Mouse (Mus musculus) stomach, postnatal 0 days (tissue): ENCODE measurements around the gene Psmd11. TPM values are rescaled to one million over a fixed set of nuclear protein-coding genes. Genes with fewer than 3 reads are reported as not detected.

Experiments used
- ATAC-seq: fragments of 200-750 bp; cut with Nextera tagmentation; 2 replicates; pipeline ENCODE4 v1.8.0; 2017; ENCODE audit not compliant: low FRiP score, low TSS enrichment
- DNase-seq: peaks from one replicate; pipeline ENCODE4 v3.0.0-alpha.2; 2016; ENCODE audit warnings: low spot score
- H3K27ac ChIP-seq: fragments of 300-500 bp; sonication (generic); replicated peaks from 2 replicates; pipeline ENCODE4 v1.5.1; 2014; ENCODE audit warnings: mild to moderate bottlenecking, control low read depth
- H3K27me3 ChIP-seq: fragments of 300-500 bp; sonication (generic); 2 replicates; pipeline ENCODE4 v1.6.1; 2014; ENCODE audit warnings: low read length; ENCODE audit not compliant: control insufficient read depth, insufficient read depth
- H3K36me3 ChIP-seq: fragments of 300-500 bp; sonication (generic); 2 replicates; pipeline ENCODE4 v1.6.1; 2014; ENCODE audit warnings: low read length, mixed read lengths; ENCODE audit not compliant: control insufficient read depth, insufficient read depth
- H3K4me1 ChIP-seq: fragments of 300-500 bp; sonication (generic); replicated peaks from 2 replicates; pipeline ENCODE4 v1.6.1; 2014; ENCODE audit warnings: antibody characterized with exemption; ENCODE audit not compliant: control insufficient read depth, insufficient read depth
- H3K4me2 ChIP-seq: fragments of 300-500 bp; sonication (generic); replicated peaks from 2 replicates; pipeline ENCODE4 v1.6.1; 2014; ENCODE audit warnings: low read depth, mild to moderate bottlenecking, control low read depth, moderate library complexity
- H3K4me3 ChIP-seq: fragments of 300-500 bp; sonication (generic); 2 replicates; pipeline ENCODE4 v1.5.1; 2014; ENCODE audit warnings: low read depth, low read length, control low read depth
- H3K9ac ChIP-seq: fragments of 300-500 bp; sonication (generic); 2 replicates; pipeline ENCODE4 v1.6.1; 2014; ENCODE audit warnings: mild to moderate bottlenecking, low read length, control low read depth, mixed read lengths
- H3K9me3 ChIP-seq: fragments of 300-500 bp; sonication (generic); 2 replicates; pipeline ENCODE4 v1.6.1; 2016; ENCODE audit warnings: low read length; ENCODE audit not compliant: control insufficient read depth
- CTCF ChIP-seq: IDR thresholded peaks from 2 replicates; pipeline ENCODE4 v1.5.1; 2016; ENCODE audit warnings: antibody characterized with exemption, low read depth, mild to moderate bottlenecking, moderate library complexity
- EP300 ChIP-seq: optimal IDR thresholded peaks from 2 replicates; pipeline ENCODE3; 2016; ENCODE audit warnings: antibody characterized with exemption
- WGBS: fragments of 180-500 bp; shearing (Covaris S2); extraction: QIAGEN DNeasy Blood & Tissue Kit; methylation state at CpG from one replicate; pipeline ENCODE4 v1.1.7; 2014; 5-methylcytosine and 5-hydroxymethylcytosine counted together
- polyA plus RNA-seq: library from polyadenylated mRNA; unstranded; fragments of >200 nt; fragmentation: Nextera tagmentation; extraction: Ambion mirVana; gene quantifications from 2 replicates; pipeline ENCODE4 v1.2.1, GENCODE M21; 2015

Gene Psmd11
- polyA plus RNA-seq, 1 experiment from 2014 or later, result 189 TPM

- ATAC-seq, result no peak
- TF ChIP-seq CTCF (no peak), EP300 (no peak)
- no peak overlapping the region for H3K4me3 ChIP-seq
- DNase-seq, result no peak
- H3K4me2 ChIP-seq, result no peak overlapping the region
- H3K27ac ChIP-seq, result no peak overlapping the region
- no peaks in the 10 kb centered on the region for H3K27me3 ChIP-seq
- H3K36me3 ChIP-seq, result no peaks in the 10 kb centered on the region
- H3K4me1 ChIP-seq, result no peaks in the 10 kb centered on the region; the same call in 1 of the 2 replicates
- H3K9ac ChIP-seq, result no peak overlapping the region
- 46% methylated on average over 5 of the region's 5 CpGs for WGBS
- H3K9me3 ChIP-seq, result no peaks in the 10 kb centered on the region
These were observed 61.4 kb downstream of the Psmd11 start for GRCm38 (mm10) chr11:80489882-80490196.

GRCm38 (mm10) chr11:80490831-80491230, 62.4 kb downstream of the Psmd11 start:
- DNase-seq, result no peak
- H3K9me3 ChIP-seq, result no peaks in the 10 kb centered on the region
- TF ChIP-seq CTCF (no peak), EP300 (no peak)
- no peaks in the 10 kb centered on the region; the same call in 1 of the 2 replicates for H3K4me1 ChIP-seq
- H3K27ac ChIP-seq, result no peak overlapping the region
- 0 out of 2 replicates have a peak, but pooled peaks have one; percentile 32 for ATAC-seq
- no peaks in the 10 kb centered on the region for H3K36me3 ChIP-seq
- no peak overlapping the region for H3K9ac ChIP-seq
- no peak overlapping the region for H3K4me2 ChIP-seq
- no peak overlapping the region for H3K4me3 ChIP-seq
- H3K27me3 ChIP-seq, result no peaks in the 10 kb centered on the region
- 68% methylated on average over 10 of the region's 10 CpGs for WGBS

- Histone ChIP-seq H3K4me1 (no peaks in the 10 kb centered on the region; the same call in 1 of the 2 replicates), H3K27ac (no peak overlapping the region), H3K9me3 (no peaks in the 10 kb centered on the region), H3K4me2 (no peak overlapping the region), H3K36me3 (no peaks in the 10 kb centered on the region), H3K9ac (no peak overlapping the region), H3K4me3 (no peak overlapping the region), H3K27me3 (no peaks in the 10 kb centered on the region)
- WGBS, result 93% methylated on average over 5 of the region's 5 CpGs
- ATAC-seq (no peak), DNase-seq (no peak)
- TF ChIP-seq CTCF (no peak), EP300 (no peak)
These were observed 64.8 kb downstream of the Psmd11 start for GRCm38 (mm10) chr11:80493186-80493585.

GRCm38 (mm10) chr11:80494852-80495251, 66.4 kb downstream of the Psmd11 start:
- TF ChIP-seq CTCF, result no peak
- TF ChIP-seq EP300, result no peak
- H3K9me3 ChIP-seq, result no peaks in the 10 kb centered on the region
- no peaks in the 10 kb centered on the region; the same call in 1 of the 2 replicates for H3K4me1 ChIP-seq
- no peak overlapping the region for H3K4me3 ChIP-seq
- ATAC-seq, result no peak
- H3K27me3 ChIP-seq, result no peaks in the 10 kb centered on the region
- WGBS, result 86% methylated on average over 9 of the region's 9 CpGs
- DNase-seq, result no peak
- no peaks in the 10 kb centered on the region for H3K36me3 ChIP-seq
- H3K9ac ChIP-seq, result no peak overlapping the region
- H3K4me2 ChIP-seq, result no peak overlapping the region
- no peak overlapping the region for H3K27ac ChIP-seq

- no peak overlapping the region for H3K4me3 ChIP-seq
- no peak overlapping the region for H3K4me2 ChIP-seq
- TF ChIP-seq CTCF, result no peak
- TF ChIP-seq EP300, result no peak
- ATAC-seq (no peak), DNase-seq (no peak)
- no peaks in the 10 kb centered on the region for H3K27me3 ChIP-seq
- 97% methylated on average over 6 of the region's 6 CpGs for WGBS
- no peaks in the 10 kb centered on the region for H3K9me3 ChIP-seq
- no peak overlapping the region for H3K27ac ChIP-seq
- H3K9ac ChIP-seq, result no peak overlapping the region
- no peaks in the 10 kb centered on the region for H3K36me3 ChIP-seq
- H3K4me1 ChIP-seq, result no peaks in the 10 kb centered on the region; the same call in 1 of the 2 replicates
These were observed 67.6 kb downstream of the Psmd11 start for GRCm38 (mm10) chr11:80495972-80496371.

- Histone ChIP-seq H3K9me3 (no peaks in the 10 kb centered on the region), H3K4me2 (no peak overlapping the region), H3K4me3 (no peak overlapping the region), H3K4me1 (no peaks in the 10 kb centered on the region; the same call in 1 of the 2 replicates), H3K36me3 (no peaks in the 10 kb centered on the region), H3K27me3 (no peaks in the 10 kb centered on the region), H3K27ac (no peak overlapping the region), H3K9ac (no peak overlapping the region)
- WGBS, result 68% methylated on average over 1 of the region's 1 CpGs
- no peak for TF ChIP-seq EP300
- no peak for TF ChIP-seq CTCF
- ATAC-seq (no peak), DNase-seq (no peak)
These were observed 68.2 kb downstream of the Psmd11 start for GRCm38 (mm10) chr11:80496640-80497039.
